Mouse (Mus musculus): ENCODE measurements around the gene Crybg2. TPM values are rescaled to one million over a fixed set of nuclear protein-coding genes. Genes with fewer than 3 reads are reported as not detected.

Crybg2 gene
- polyA plus RNA-seq, 1 experiment from 2014 or later = 4.2 TPM

GRCm38 (mm10) chr4:134067833-134068544 is 7.4 kb downstream of the Crybg2 start:
- Histone ChIP-seq H3K9ac (ENCODE audit: low read length) (no peak overlapping the region), H3K4me3 (ENCODE audit: low read length) (no peak overlapping the region), H3K9me3 (ENCODE audit: control insufficient read depth, low read length) (no peaks in the 10 kb centered on the region), H3K4me1 (replicated peaks; ENCODE audit: control insufficient read depth, insufficient read depth, low read length) (peaks cover 2% of the 10 kb centered on the region; the same call in 1 of the 2 replicates), H3K27ac (ENCODE audit: low read length) (no peak overlapping the region), H3K27me3 (ENCODE audit: control insufficient read depth, insufficient read depth, low read depth, low read length) (no peaks in the 10 kb centered on the region), H3K4me2 (ENCODE audit: low read depth, low read length) (no peak overlapping the region), H3K36me3 (ENCODE audit: control insufficient read depth, insufficient read depth, low read length) (no peaks in the 10 kb centered on the region)
- ATAC-seq (ENCODE audit: low read depth) = peak; percentile 43
- whole genome bisulfite sequencing = 72% methylated on average over 7 of the region's 7 CpGs

- H3K4me2 ChIP-seq (ENCODE audit: low read depth, low read length) = no peak overlapping the region
- no peak overlapping the region for H3K27ac ChIP-seq (ENCODE audit: low read length)
- no peak for ATAC-seq (ENCODE audit: low read depth)
- H3K9ac ChIP-seq (ENCODE audit: low read length) = no peak overlapping the region
- H3K36me3 ChIP-seq (ENCODE audit: control insufficient read depth, insufficient read depth, low read length) = no peaks in the 10 kb centered on the region
- WGBS = 85% methylated on average over 4 of the region's 4 CpGs
- H3K27me3 ChIP-seq (ENCODE audit: control insufficient read depth, insufficient read depth, low read depth, low read length) = no peaks in the 10 kb centered on the region
- H3K4me3 ChIP-seq (ENCODE audit: low read length) = no peak overlapping the region
- H3K9me3 ChIP-seq (ENCODE audit: control insufficient read depth, low read length) = no peaks in the 10 kb centered on the region
- H3K4me1 ChIP-seq (replicated peaks; ENCODE audit: control insufficient read depth, insufficient read depth, low read length) = peaks cover 2% of the 10 kb centered on the region; the same call in 1 of the 2 replicates
Measured at GRCm38 (mm10) chr4:134068793-134069580, 8.4 kb downstream of the Crybg2 start.

GRCm38 (mm10) chr4:134078694-134079093 is 18.1 kb downstream of the Crybg2 start:
- WGBS = 6% methylated on average over 3 of the region's 3 CpGs
- peak; percentile 48 for ATAC-seq (ENCODE audit: low read depth)

GRCm38 (mm10) chr4:134080674-134081073 is 20.1 kb downstream of the Crybg2 start:
- Histone ChIP-seq H3K27ac (ENCODE audit: low read length) (no peak overlapping the region), H3K9ac (ENCODE audit: low read length) (no peak overlapping the region), H3K36me3 (ENCODE audit: control insufficient read depth, insufficient read depth, low read length) (no peaks in the 10 kb centered on the region), H3K27me3 (ENCODE audit: control insufficient read depth, insufficient read depth, low read depth, low read length) (no peaks in the 10 kb centered on the region), H3K9me3 (ENCODE audit: control insufficient read depth, low read length) (no peaks in the 10 kb centered on the region), H3K4me3 (ENCODE audit: low read length) (no peak overlapping the region), H3K4me1 (replicated peaks; ENCODE audit: control insufficient read depth, insufficient read depth, low read length) (peaks cover 7% of the 10 kb centered on the region; the same call in 1 of the 2 replicates), H3K4me2 (ENCODE audit: low read depth, low read length) (no peak overlapping the region)
- WGBS = 77% methylated on average over 4 of the region's 4 CpGs
- ATAC-seq (ENCODE audit: low read depth) = no peak

More at GRCm38 (mm10) chr4:134078694-134079093, 18.1 kb downstream of the Crybg2 start:
- H3K4me3 ChIP-seq (ENCODE audit: low read length) = no peak overlapping the region
- no peak overlapping the region for H3K27ac ChIP-seq (ENCODE audit: low read length)
- H3K4me2 ChIP-seq (ENCODE audit: low read depth, low read length) = no peak overlapping the region
- H3K9me3 ChIP-seq (ENCODE audit: control insufficient read depth, low read length) = no peaks in the 10 kb centered on the region
- H3K9ac ChIP-seq (ENCODE audit: low read length) = no peak overlapping the region
- no peaks in the 10 kb centered on the region for H3K27me3 ChIP-seq (ENCODE audit: control insufficient read depth, insufficient read depth, low read depth, low read length)
- peaks cover 7% of the 10 kb centered on the region; the same call in 1 of the 2 replicates for H3K4me1 ChIP-seq (replicated peaks; ENCODE audit: control insufficient read depth, insufficient read depth, low read length)
- no peaks in the 10 kb centered on the region for H3K36me3 ChIP-seq (ENCODE audit: control insufficient read depth, insufficient read depth, low read length)

GRCm38 (mm10) chr4:134081730-134082386 is 21.2 kb downstream of the Crybg2 start:
- Histone ChIP-seq H3K27me3 (ENCODE audit: control insufficient read depth, insufficient read depth, low read depth, low read length) (no peaks in the 10 kb centered on the region), H3K9me3 (ENCODE audit: control insufficient read depth, low read length) (no peaks in the 10 kb centered on the region), H3K36me3 (ENCODE audit: control insufficient read depth, insufficient read depth, low read length) (no peaks in the 10 kb centered on the region), H3K27ac (ENCODE audit: low read length) (no peak overlapping the region), H3K4me3 (ENCODE audit: low read length) (peak overlapping the region; percentile 41), H3K4me1 (replicated peaks; ENCODE audit: control insufficient read depth, insufficient read depth, low read length) (peaks cover 7% of the 10 kb centered on the region; the same call in 1 of the 2 replicates), H3K9ac (ENCODE audit: low read length) (peak overlapping the region; percentile 21), H3K4me2 (ENCODE audit: low read depth, low read length) (peak overlapping the region; percentile 57)
- peak; percentile 90 for ATAC-seq (ENCODE audit: low read depth)
- WGBS = 0% methylated on average over 41 of the region's 41 CpGs

- Histone ChIP-seq H3K9me3 (ENCODE audit: control insufficient read depth, low read length) (no peaks in the 10 kb centered on the region), H3K9ac (ENCODE audit: low read length) (peak overlapping the region; percentile 21; the same call in 1 of the 2 replicates), H3K27ac (ENCODE audit: low read length) (no peak overlapping the region), H3K4me3 (ENCODE audit: low read length) (peak overlapping the region; percentile 41), H3K4me2 (ENCODE audit: low read depth, low read length) (peak overlapping the region; percentile 57), H3K4me1 (replicated peaks; ENCODE audit: control insufficient read depth, insufficient read depth, low read length) (peaks cover 7% of the 10 kb centered on the region; the same call in 1 of the 2 replicates), H3K36me3 (ENCODE audit: control insufficient read depth, insufficient read depth, low read length) (no peaks in the 10 kb centered on the region), H3K27me3 (ENCODE audit: control insufficient read depth, insufficient read depth, low read depth, low read length) (no peaks in the 10 kb centered on the region)
- 10% methylated on average over 7 of the region's 7 CpGs for WGBS
- no peak for ATAC-seq (ENCODE audit: low read depth)
Measured at GRCm38 (mm10) chr4:134082460-134082859, 21.8 kb downstream of the Crybg2 start.

- H3K27ac ChIP-seq (ENCODE audit: low read length) = no peak overlapping the region
- H3K9ac ChIP-seq (ENCODE audit: low read length) = no peak overlapping the region
- no peaks in the 10 kb centered on the region for H3K36me3 ChIP-seq (ENCODE audit: control insufficient read depth, insufficient read depth, low read length)
- no peaks in the 10 kb centered on the region for H3K9me3 ChIP-seq (ENCODE audit: control insufficient read depth, low read length)
- no peak overlapping the region for H3K4me2 ChIP-seq (ENCODE audit: low read depth, low read length)
- H3K4me1 ChIP-seq (replicated peaks; ENCODE audit: control insufficient read depth, insufficient read depth, low read length) = peaks cover 7% of the 10 kb centered on the region; the same call in 1 of the 2 replicates
- H3K27me3 ChIP-seq (ENCODE audit: control insufficient read depth, insufficient read depth, low read depth, low read length) = no peaks in the 10 kb centered on the region
- no peak overlapping the region for H3K4me3 ChIP-seq (ENCODE audit: low read length)
- 93% methylated on average over 4 of the region's 4 CpGs for WGBS
- no peak for ATAC-seq (ENCODE audit: low read depth)
Measured at GRCm38 (mm10) chr4:134084999-134085398, 24.4 kb downstream of the Crybg2 start.

- H3K9ac ChIP-seq (ENCODE audit: low read length) = no peak overlapping the region
- no peak overlapping the region for H3K4me2 ChIP-seq (ENCODE audit: low read depth, low read length)
- no peaks in the 10 kb centered on the region for H3K4me1 ChIP-seq (replicated peaks; ENCODE audit: control insufficient read depth, insufficient read depth, low read length)
- WGBS = 31% methylated on average over 7 of the region's 7 CpGs
- no peak overlapping the region for H3K27ac ChIP-seq (ENCODE audit: low read length)
- no peaks in the 10 kb centered on the region for H3K27me3 ChIP-seq (ENCODE audit: control insufficient read depth, insufficient read depth, low read depth, low read length)
- H3K36me3 ChIP-seq (ENCODE audit: control insufficient read depth, insufficient read depth, low read length) = no peaks in the 10 kb centered on the region
- no peak overlapping the region for H3K4me3 ChIP-seq (ENCODE audit: low read length)
- peak; percentile 60; the same call in 1 of the 2 replicates for ATAC-seq (ENCODE audit: low read depth)
- no peaks in the 10 kb centered on the region for H3K9me3 ChIP-seq (ENCODE audit: control insufficient read depth, low read length)
Measured at GRCm38 (mm10) chr4:134087412-134087811, 26.8 kb downstream of the Crybg2 start.

GRCm38 (mm10) chr4:134089029-134089428 is 28.4 kb downstream of the Crybg2 start:
- no peak for ATAC-seq (ENCODE audit: low read depth)
- H3K27me3 ChIP-seq (ENCODE audit: control insufficient read depth, insufficient read depth, low read depth, low read length) = no peaks in the 10 kb centered on the region
- H3K4me1 ChIP-seq (replicated peaks; ENCODE audit: control insufficient read depth, insufficient read depth, low read length) = no peaks in the 10 kb centered on the region
- 76% methylated on average over 9 of the region's 9 CpGs for WGBS
- no peaks in the 10 kb centered on the region for H3K36me3 ChIP-seq (ENCODE audit: control insufficient read depth, insufficient read depth, low read length)
- no peak overlapping the region for H3K9ac ChIP-seq (ENCODE audit: low read length)
- no peak overlapping the region for H3K27ac ChIP-seq (ENCODE audit: low read length)
- H3K4me3 ChIP-seq (ENCODE audit: low read length) = no peak overlapping the region
- no peaks in the 10 kb centered on the region for H3K9me3 ChIP-seq (ENCODE audit: control insufficient read depth, low read length)
- H3K4me2 ChIP-seq (ENCODE audit: low read depth, low read length) = no peak overlapping the region

Data from lung, embryonic 16.5 days (tissue).